ENCODE assay signal across 12 mouse cellular contexts in genomic region chr5:136502491-136503086, GRCm38 (mm10).
A peak's percentile ranks its signal among the peaks of the same experiment; 100 is the strongest.
DNase-seq lines count a peak whose midpoint lies in the region; ATAC-seq lines count a peak whose summit lies in the region.
"Had no signal": no experiment of that assay in that cellular context is flagged by ENCODE, and none has a peak within 500 bp of the region (broad histone marks: within the 10 kb centered on the region; RNA-seq: fewer than 3 reads in every experiment).

No protein-coding gene starts in this region.

- H3K27ac ChIP-seq in heart, embryonic 10.5 days: peak overlapping the region; percentile 42; the same call in 1 of the 2 replicates
- no peak overlapping the region for H3K27ac ChIP-seq in limb, embryonic 11.5 days (replicated peaks; ENCODE audit: low read depth, low read length)
- no peak overlapping the region for H3K27ac ChIP-seq in limb, embryonic 10.5 days
- no peak overlapping the region for H3K27ac ChIP-seq in embryonic facial prominence, embryonic 10.5 days (replicated peaks)
- H3K27ac ChIP-seq: kidney, postnatal 0 days had no signal

- H3K4me1 ChIP-seq in heart, embryonic 10.5 days: peaks cover 84% of the 10 kb centered on the region
- H3K4me1 ChIP-seq in limb, embryonic 11.5 days (ENCODE audit: control insufficient read depth, insufficient read depth, low read length): peaks cover 42% of the 10 kb centered on the region
- H3K4me1 ChIP-seq in limb, embryonic 10.5 days: peaks cover 83% of the 10 kb centered on the region
- H3K4me1 ChIP-seq in embryonic facial prominence, embryonic 10.5 days: peaks cover 69% of the 10 kb centered on the region

- H3K4me3 ChIP-seq in heart, embryonic 10.5 days: no peak overlapping the region
- H3K4me3 ChIP-seq in limb, embryonic 11.5 days (ENCODE audit: low read depth, low read length): no peak overlapping the region
- H3K4me3 ChIP-seq in limb, embryonic 10.5 days: no peak overlapping the region
- H3K4me3 ChIP-seq in embryonic facial prominence, embryonic 10.5 days: no peak overlapping the region

- 45% methylated on average over 5 of the region's 5 CpGs for WGBS in heart, embryonic 10.5 days
- 24% methylated on average over 5 of the region's 5 CpGs for WGBS in limb, embryonic 11.5 days
- 40% methylated on average over 5 of the region's 5 CpGs for WGBS in limb, embryonic 10.5 days
- 28% methylated on average over 5 of the region's 5 CpGs for WGBS in embryonic facial prominence, embryonic 10.5 days

- no peak overlapping the region for H3K4me2 ChIP-seq in limb, embryonic 11.5 days (ENCODE audit: low read depth, severe bottlenecking)

- H3K9ac ChIP-seq in limb, embryonic 11.5 days (ENCODE audit: low read length): no peak overlapping the region

- no peaks in the 10 kb centered on the region for H3K9me3 ChIP-seq in heart, embryonic 10.5 days
- no peaks in the 10 kb centered on the region for H3K9me3 ChIP-seq in limb, embryonic 11.5 days (ENCODE audit: control insufficient read depth, low read length)
- H3K9me3 ChIP-seq in limb, embryonic 10.5 days (replicated peaks): no peaks in the 10 kb centered on the region
- H3K9me3 ChIP-seq in embryonic facial prominence, embryonic 10.5 days: no peaks in the 10 kb centered on the region

- H3K27me3 ChIP-seq in heart, embryonic 10.5 days (ENCODE audit: insufficient read depth, poor library complexity, severe bottlenecking): no peaks in the 10 kb centered on the region
- no peaks in the 10 kb centered on the region for H3K27me3 ChIP-seq in limb, embryonic 11.5 days (ENCODE audit: control insufficient read depth, insufficient read depth, low read length)
- no peaks in the 10 kb centered on the region for H3K27me3 ChIP-seq in limb, embryonic 10.5 days (ENCODE audit: low read depth, poor library complexity, severe bottlenecking)
- no peaks in the 10 kb centered on the region for H3K27me3 ChIP-seq in embryonic facial prominence, embryonic 10.5 days (replicated peaks; ENCODE audit: low read depth, poor library complexity, severe bottlenecking)

- ATAC-seq in limb, embryonic 11.5 days (ENCODE audit: insufficient number of reproducible peaks, low FRiP score, low TSS enrichment, low read depth): 0 out of 2 replicates have a peak, but pooled peaks have one; percentile 26
- ATAC-seq in megakaryocyte progenitor cell, adult 5-6 weeks (replicated peaks; ENCODE audit: poor library complexity): peak; percentile 10; the same call in 1 of the 2 replicates

- DNase-seq in heart, embryonic 10.5 days (ENCODE audit: low spot score): no peak
- no peak for DNase-seq in heart, postnatal 4 days
- DNase-seq in limb, embryonic 11.5 days (ENCODE audit: low spot score): peak; percentile 52
- no peak for DNase-seq in limb, embryonic 10.5 days (ENCODE audit: low spot score)
- peak; percentile 69 for DNase-seq in embryonic facial prominence, embryonic 10.5 days (ENCODE audit: low spot score)
- no peak for DNase-seq in layer of hippocampus, postnatal 36 days
- DNase-seq in right cerebral cortex, adult 18-20 months: no peak
- DNase-seq: adrenal gland, adult 8-10 months; retina, postnatal 1 day; thymus, adult 18-20 months had no signal

- H3K36me3 ChIP-seq in heart, embryonic 10.5 days: no peaks in the 10 kb centered on the region
- H3K36me3 ChIP-seq in limb, embryonic 11.5 days (ENCODE audit: control insufficient read depth, insufficient read depth, low read length): no peaks in the 10 kb centered on the region
- no peaks in the 10 kb centered on the region for H3K36me3 ChIP-seq in limb, embryonic 10.5 days
- no peaks in the 10 kb centered on the region for H3K36me3 ChIP-seq in embryonic facial prominence, embryonic 10.5 days (replicated peaks)

Comparison
In these comparisons a context has a peak if more than half of its experiments do, and no peak if none do; other contexts are left out.
1. DNase-seq: peak in limb, embryonic 11.5 days (single experiment) and embryonic facial prominence, embryonic 10.5 days (single experiment); none in heart, embryonic 10.5 days (single experiment), heart, postnatal 4 days (single experiment), limb, embryonic 10.5 days (single experiment), layer of hippocampus, postnatal 36 days (0 of 2) and right cerebral cortex, adult 18-20 months (single experiment).